Mouse (Mus musculus) thymus, postnatal 10 days (tissue): ENCODE results near the gene Zfp990.
"Not testable (repeated sequence)": the region's sequence is repeated elsewhere in the genome, so short reads cannot be mapped to it uniquely, and the experiment has no call there.

Experiments
- DNase-seq, 2 experiments: peaks; one replicate each; pipeline ENCODE4 v3.0.0; 2021; ENCODE audit warnings: low spot score in 2 of 2

Gene Zfp990

GRCm38 (mm10) chr4:145586046-145586445, 75.5 kb downstream of the Zfp990 start:
- not testable (repeated sequence) for DNase-seq
